Mouse (Mus musculus) intestine, postnatal 0 days (tissue): Measurements from ENCODE around the gene Praf2. TPM values are rescaled to one million over a fixed set of nuclear protein-coding genes. Genes with fewer than 3 reads are reported as not detected.
"Not testable (repeated sequence)": the region's sequence is repeated elsewhere in the genome, so short reads cannot be mapped to it uniquely, and the experiment has no call there.

Experiments used
- ATAC-seq: fragments of 200-750 bp; cut with Nextera tagmentation; 2 replicates; pipeline ENCODE4 v1.8.0; 2017; ENCODE audit warnings: mild to moderate bottlenecking, moderate TSS enrichment, moderate library complexity
- H3K27ac ChIP-seq: fragments of 300-500 bp; sonication (generic); 2 replicates; pipeline ENCODE4 v1.5.1; 2014; ENCODE audit warnings: mild to moderate bottlenecking, low read depth, low read length, moderate library complexity
- H3K27me3 ChIP-seq: fragments of 300-500 bp; sonication (generic); replicated peaks from 2 replicates; pipeline ENCODE4 v1.6.1; 2014; ENCODE audit warnings: low read length, mixed read lengths; ENCODE audit not compliant: control insufficient read depth, insufficient read depth
- H3K36me3 ChIP-seq: fragments of 300-500 bp; sonication (generic); 2 replicates; pipeline ENCODE4 v1.6.1; 2014; ENCODE audit warnings: mild to moderate bottlenecking, moderate library complexity; ENCODE audit not compliant: control insufficient read depth, insufficient read depth
- H3K4me1 ChIP-seq: fragments of 300-500 bp; sonication (generic); replicated peaks from 2 replicates; pipeline ENCODE4 v1.6.1; 2014; ENCODE audit warnings: antibody characterized with exemption, low read length, mixed read lengths; ENCODE audit not compliant: control insufficient read depth, insufficient read depth
- H3K4me2 ChIP-seq: fragments of 300-500 bp; sonication (generic); replicated peaks from 2 replicates; pipeline ENCODE4 v1.6.1; 2014; ENCODE audit warnings: low read depth, mild to moderate bottlenecking, moderate library complexity
- H3K4me3 ChIP-seq: fragments of 300-500 bp; sonication (generic); 2 replicates; pipeline ENCODE4 v1.5.1; 2014; ENCODE audit warnings: low read depth, low read length
- H3K9ac ChIP-seq: fragments of 300-500 bp; sonication (generic); 2 replicates; pipeline ENCODE4 v1.6.1; 2014; ENCODE audit warnings: mild to moderate bottlenecking, low read depth, low read length
- H3K9me3 ChIP-seq: fragments of 300-500 bp; sonication (generic); 2 replicates; pipeline ENCODE4 v1.6.1; 2016; ENCODE audit warnings: mixed run types; ENCODE audit not compliant: control insufficient read depth
- CTCF ChIP-seq: sonication (generic); IDR thresholded peaks from 2 replicates; pipeline ENCODE4 v1.5.1; 2016; ENCODE audit warnings: low read depth, mild to moderate bottlenecking, control low read depth, antibody characterized with exemption, moderate library complexity
- WGBS: fragments of 180-500 bp; shearing (Covaris S2); extraction: QIAGEN DNeasy Blood & Tissue Kit; methylation state at CpG from one replicate; pipeline ENCODE4 v1.1.7; 2014; 5-methylcytosine and 5-hydroxymethylcytosine counted together
- polyA plus RNA-seq: library from polyadenylated mRNA; unstranded; fragments of >200 nt; fragmentation: Nextera tagmentation; extraction: Ambion mirVana; gene quantifications from 2 replicates; pipeline ENCODE4 v1.2.1, GENCODE M21; 2015

The Praf2 gene
- polyA plus RNA-seq, 1 experiment from 2014 or later, result 24.0 TPM

- WGBS, result 59% methylated on average over 3 of the region's 3 CpGs
- no peak for TF ChIP-seq CTCF
Measured at GRCm38 (mm10) chrX:7690486-7690885, 37.8 kb upstream of the Praf2 start.

GRCm38 (mm10) chrX:7692862-7693261 is 35.4 kb upstream of the Praf2 start:
- 29% methylated on average over 4 of the region's 4 CpGs for WGBS
- H3K36me3 ChIP-seq, result no peaks in the 10 kb centered on the region

More at GRCm38 (mm10) chrX:7690486-7690885, 37.8 kb upstream of the Praf2 start:
- H3K27me3 ChIP-seq, result no peaks in the 10 kb centered on the region
- no peak overlapping the region for H3K4me2 ChIP-seq
- H3K9ac ChIP-seq, result no peak overlapping the region
- H3K4me1 ChIP-seq, result no peaks in the 10 kb centered on the region
- no peak for ATAC-seq
- H3K27ac ChIP-seq, result no peak overlapping the region
- no peak overlapping the region for H3K4me3 ChIP-seq
- no peaks in the 10 kb centered on the region for H3K9me3 ChIP-seq
- no peaks in the 10 kb centered on the region for H3K36me3 ChIP-seq

GRCm38 (mm10) chrX:7696520-7696919 is 31.7 kb upstream of the Praf2 start:
- no peaks in the 10 kb centered on the region for H3K27me3 ChIP-seq
- H3K4me3 ChIP-seq, result peak overlapping the region; percentile 54; the same call in 1 of the 2 replicates
- peak overlapping the region; percentile 44 for H3K4me2 ChIP-seq
- WGBS, result 45% methylated on average over 6 of the region's 6 CpGs
- no peaks in the 10 kb centered on the region for H3K9me3 ChIP-seq
- no peak for TF ChIP-seq CTCF
- no peak overlapping the region for H3K9ac ChIP-seq
- H3K27ac ChIP-seq, result no peak overlapping the region
- H3K36me3 ChIP-seq, result 0 out of 2 replicates have a peak, but pooled peaks cover 2% of the 10 kb centered on the region
- ATAC-seq, result peak; percentile 35
- no peaks in the 10 kb centered on the region for H3K4me1 ChIP-seq

More at GRCm38 (mm10) chrX:7692862-7693261, 35.4 kb upstream of the Praf2 start:
- no peak for ATAC-seq
- peak; percentile 70 for TF ChIP-seq CTCF
- Histone ChIP-seq H3K9me3 (no peaks in the 10 kb centered on the region), H3K9ac (no peak overlapping the region), H3K4me3 (no peak overlapping the region), H3K27me3 (no peaks in the 10 kb centered on the region), H3K27ac (no peak overlapping the region), H3K4me1 (no peaks in the 10 kb centered on the region), H3K4me2 (no peak overlapping the region)

- Histone ChIP-seq H3K4me3 (peak within 1 kb of the TSS; percentile 54), H3K9me3 (no peaks in the 10 kb centered on the region), H3K4me1 (no peaks in the 10 kb centered on the region), H3K9ac (peak within 1 kb of the TSS; percentile 50; the same call in 1 of the 2 replicates), H3K27me3 (no peaks in the 10 kb centered on the region), H3K27ac (peak within 1 kb of the TSS; percentile 28; the same call in 1 of the 2 replicates), H3K36me3 (peaks cover 6% of the 10 kb centered on the region; the same call in 1 of the 2 replicates), H3K4me2 (peak within 1 kb of the TSS; percentile 60)
- ATAC-seq, result peak; percentile 92
- WGBS, result 17% methylated on average over 33 of the region's 33 CpGs
- TF ChIP-seq CTCF, result no peak
Measured at GRCm38 (mm10) chrX:7696954-7697381, 31.3 kb upstream of the Praf2 start, which contains the start of gene Gpkow. TSS of gene Gpkow (plus strand) at chrX:7697131.

GRCm38 (mm10) chrX:7713764-7714134 is 14.5 kb upstream of the Praf2 start:
- H3K4me1 ChIP-seq, H3K36me3 ChIP-seq, H3K27ac ChIP-seq, H3K9ac ChIP-seq, H3K9me3 ChIP-seq, H3K27me3 ChIP-seq, ATAC-seq: not testable (repeated sequence)
- peak overlapping the region; percentile 54 for H3K4me2 ChIP-seq
- peak overlapping the region; percentile 31; the same call in 1 of the 2 replicates for H3K4me3 ChIP-seq
- 24% methylated on average over 5 of the region's 12 CpGs for WGBS

- H3K4me2 ChIP-seq, result peak within 1 kb of the TSS; percentile 54
- H3K27me3 ChIP-seq, H3K27ac ChIP-seq, H3K9ac ChIP-seq, H3K4me1 ChIP-seq, H3K36me3 ChIP-seq, H3K9me3 ChIP-seq: not testable (repeated sequence)
- ATAC-seq, result peak; percentile 98
- peak within 1 kb of the TSS; percentile 31; the same call in 1 of the 2 replicates for H3K4me3 ChIP-seq
- 19% methylated on average over 39 of the region's 60 CpGs for WGBS
Measured at GRCm38 (mm10) chrX:7714135-7714899, 13.9 kb upstream of the Praf2 start, which contains the start of gene Wdr45. TSS of gene Wdr45 (plus strand) at chrX:7714333.
